Mouse (Mus musculus) ES-E14 (cell line): ENCODE measurements at regions not wholly inside any gene's neighbourhood (a gene's known extent, or its start where the extent isn't known, plus 50 kb on each side); places are given as distances from the start of the nearest gene placed in this dataset.

Experiments
- DNase-seq: peaks from one replicate; pipeline ENCODE4 v3.0.0-alpha.2; 2013; ENCODE audit warnings: low read depth, low spot score
- H3K27ac ChIP-seq: 2 replicates; pipeline ENCODE4 v1.5.1; 2012; ENCODE audit warnings: low read depth, mild to moderate bottlenecking, low read length, moderate library complexity, mixed read lengths; ENCODE audit not compliant: poor library complexity, insufficient read depth, severe bottlenecking
- H3K36me3 ChIP-seq: 2 replicates; pipeline ENCODE4 v1.6.1; 2012; ENCODE audit warnings: mild to moderate bottlenecking, low read length, moderate library complexity, mixed read lengths; ENCODE audit not compliant: control insufficient read depth, poor library complexity, insufficient read depth, severe bottlenecking
- H3K4me1 ChIP-seq, 2 experiments: fragments of 150-350 bp in 1 of 2; sonication (generic) in 1 of 2; 2 replicates each; pipeline ENCODE4 v1.6.1; 2012; ENCODE audit warnings: low read length in 2 of 2, mild to moderate bottlenecking in 1 of 2, mixed read lengths in 1 of 2; ENCODE audit not compliant: control insufficient read depth in 2 of 2, insufficient read depth in 2 of 2, poor library complexity in 1 of 2
- H3K4me3 ChIP-seq, 2 experiments: fragments of 150-350 bp in 1 of 2; sonication (generic) in 1 of 2; 2 replicates each; pipeline ENCODE4 v1.5.1; 2012; ENCODE audit warnings: low read length in 2 of 2, low read depth in 1 of 2, mild to moderate bottlenecking in 1 of 2, mixed read lengths in 1 of 2; ENCODE audit not compliant: insufficient read depth in 1 of 2, poor library complexity in 1 of 2, severe bottlenecking in 1 of 2
- H3K9ac ChIP-seq: 2 replicates; pipeline ENCODE4 v1.6.1; 2012; ENCODE audit warnings: low read depth, mild to moderate bottlenecking, low read length, mixed read lengths; ENCODE audit not compliant: poor library complexity, insufficient read depth, severe bottlenecking
- H3K9me3 ChIP-seq: fragments of 150-350 bp; sonication (generic); 2 replicates; pipeline ENCODE4 v1.6.1; 2012; ENCODE audit warnings: low read depth, mild to moderate bottlenecking, low read length; ENCODE audit not compliant: control insufficient read depth, insufficient read depth
- CHD2 ChIP-seq: IDR thresholded peaks from 2 replicates; pipeline ENCODE4 v1.6.1; 2014; ENCODE audit warnings: mild to moderate bottlenecking, low read depth, low read length, inconsistent platforms
- HCFC1 ChIP-seq: IDR thresholded peaks from 2 replicates; pipeline ENCODE4 v1.6.1; 2012; ENCODE audit warnings: low read length, inconsistent platforms, borderline replicate concordance; ENCODE audit not compliant: insufficient read depth
- MAFK ChIP-seq: IDR thresholded peaks from 2 replicates; pipeline ENCODE4 v1.6.1; 2014; ENCODE audit warnings: mild to moderate bottlenecking, low read depth, low read length, inconsistent platforms; ENCODE audit not compliant: insufficient read depth
- ZC3H11A ChIP-seq: IDR thresholded peaks from 2 replicates; pipeline ENCODE4 v1.6.1; 2012; ENCODE audit warnings: low read depth, mild to moderate bottlenecking, inconsistent platforms, low read length, borderline replicate concordance
- ZNF384 ChIP-seq: IDR thresholded peaks from 2 replicates; pipeline ENCODE4 v1.6.1; 2012; ENCODE audit warnings: low read depth, low read length, inconsistent platforms
- in situ Hi-C, 2 experiments: fragments of 600-800 bp; cut with MboI; formaldehyde crosslinking; loops; one replicate each; pipeline ENCODE4 v1.15.1; 2025; ENCODE audit warnings: low sequenced_read_pairs in 2 of 2, inconsistent platforms in 1 of 2; ENCODE audit not compliant: unreplicated experiment in 2 of 2

- DNase-seq: no peak
- in situ Hi-C loops: no loop called here
- H3K36me3 ChIP-seq: no peaks in the 10 kb centered on the region
- H3K4me3 ChIP-seq: no peak overlapping the region
- no peak overlapping the region for H3K27ac ChIP-seq
- peaks cover 0 to 4% of the 10 kb centered on the region in 2 experiments; a peak in 1 of 4 replicates for H3K4me1 ChIP-seq
- no peaks in the 10 kb centered on the region for H3K9me3 ChIP-seq
- TF ChIP-seq HCFC1 (no peak), MAFK (no peak), CHD2 (no peak), ZC3H11A (no peak), ZNF384 (no peak)
- H3K9ac ChIP-seq: no peak overlapping the region
Observed at GRCm38 (mm10) chr12:107693693-107694092, 205.3 kb downstream of the 3110018I06Rik start.

DNA sequence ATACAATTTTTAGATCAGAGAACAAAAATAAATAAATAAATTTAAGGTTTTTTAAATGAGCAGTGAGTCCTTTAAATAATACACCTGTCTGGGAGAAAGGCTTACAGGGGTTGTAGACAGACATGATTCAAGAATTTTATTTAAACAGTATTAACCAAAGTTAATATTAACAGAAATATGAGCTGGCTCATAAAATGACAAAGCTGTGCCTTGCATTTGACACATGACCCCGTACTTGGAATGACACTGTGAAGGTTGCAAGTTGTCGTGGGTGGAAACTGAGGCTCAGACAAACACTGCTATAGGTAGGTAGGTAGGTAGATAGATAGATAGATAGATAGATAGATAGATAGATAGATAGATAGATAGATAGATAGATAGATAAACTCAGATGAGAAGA is 206.6 kb downstream of the 3110018I06Rik start:
- H3K4me1 ChIP-seq: no peaks in the 10 kb centered on the region
- H3K9ac ChIP-seq: no peak overlapping the region
- in situ Hi-C loops: no loop called here
- TF ChIP-seq ZC3H11A (no peak), CHD2 (no peak), ZNF384 (no peak), MAFK (no peak), HCFC1 (no peak)
- H3K27ac ChIP-seq: no peak overlapping the region
- H3K4me3 ChIP-seq: no peak overlapping the region
- H3K36me3 ChIP-seq: no peaks in the 10 kb centered on the region
- H3K9me3 ChIP-seq: no peaks in the 10 kb centered on the region
- no peak for DNase-seq

- H3K36me3 ChIP-seq: no peaks in the 10 kb centered on the region
- TF ChIP-seq ZNF384 (no peak), ZC3H11A (no peak), CHD2 (no peak), MAFK (no peak), HCFC1 (no peak)
- no peak overlapping the region for H3K9ac ChIP-seq
- no peaks in the 10 kb centered on the region for H3K4me1 ChIP-seq
- no peak overlapping the region for H3K27ac ChIP-seq
- in situ Hi-C loops: no loop called here
- DNase-seq: no peak
- H3K4me3 ChIP-seq: no peak overlapping the region
- H3K9me3 ChIP-seq: no peaks in the 10 kb centered on the region
Observed at GRCm38 (mm10) chr12:107695438-107696267, 207.2 kb downstream of the 3110018I06Rik start.

DNA sequence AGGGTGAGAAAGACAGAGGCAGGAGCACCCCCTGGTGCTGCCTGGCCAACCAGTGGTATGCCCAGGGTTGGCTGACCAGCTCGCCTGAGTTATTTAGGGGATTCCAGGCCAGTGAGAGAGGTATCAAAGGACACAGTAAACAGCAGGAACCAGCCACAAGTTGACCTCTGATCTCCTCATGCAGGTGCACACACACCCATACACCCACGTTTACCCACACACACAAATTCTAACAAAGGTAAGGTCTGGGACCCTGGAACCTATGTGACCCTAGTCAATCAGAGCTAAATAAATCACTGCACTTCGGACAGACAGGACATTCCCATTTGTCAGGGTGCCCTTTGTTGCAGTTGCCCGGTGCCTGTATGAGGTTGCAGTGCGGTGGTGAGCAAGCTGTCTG is 211.9 kb downstream of the 3110018I06Rik start:
- Histone ChIP-seq H3K9me3 (no peaks in the 10 kb centered on the region), H3K4me1 (no peaks in the 10 kb centered on the region), H3K9ac (no peak overlapping the region), H3K4me3 (no peak overlapping the region), H3K36me3 (no peaks in the 10 kb centered on the region), H3K27ac (no peak overlapping the region)
- DNase-seq: no peak
- in situ Hi-C loops: no loop called here
- TF ChIP-seq ZC3H11A (no peak), MAFK (no peak), ZNF384 (no peak), CHD2 (no peak), HCFC1 (no peak)
